Mouse (Mus musculus): ENCODE measurements around the gene Olfr1535. TPM values are rescaled to one million over a fixed set of nuclear protein-coding genes. Genes with fewer than 3 reads are reported as not detected.
A peak's percentile ranks its signal among the peaks of the same experiment; 100 is the strongest.

Olfr1535 gene
- total RNA-seq (2014; rRNA removed) (not detected in 2 replicates), polyA plus RNA-seq (2015; fragmentation: Nextera tagmentation; extraction: Ambion mirVana) (0.06 and 0.07 TPM in 2 replicates)

- H3K9me3 ChIP-seq (ENCODE audit: low read length) = no peaks in the 10 kb centered on the region
- H3K4me3 ChIP-seq (ENCODE audit: low read depth, low read length) = no peak within 1 kb of the TSS
- no peaks in the 10 kb centered on the region for H3K4me1 ChIP-seq (ENCODE audit: insufficient read depth)
- no peaks in the 10 kb centered on the region for H3K36me3 ChIP-seq (ENCODE audit: insufficient read depth)
- H3K27ac ChIP-seq (ENCODE audit: low read depth, low read length) = no peak within 1 kb of the TSS
- 50% methylated on average over 1 of the region's 1 CpGs for WGBS
- no peak within 1 kb of the TSS for H3K4me2 ChIP-seq (ENCODE audit: low read depth)
- H3K27me3 ChIP-seq (ENCODE audit: insufficient read depth, low read length) = no peaks in the 10 kb centered on the region
- no peak within 1 kb of the TSS for H3K9ac ChIP-seq
- DNase-seq (no peak), ATAC-seq (no peak)
- no peak for TF ChIP-seq CTCF (IDR thresholded peaks at IDR 0.05; ENCODE audit: low read depth)
Observed at GRCm38 (mm10) chr13:21559793-21560192, at the start of gene Olfr1535. Gene Olfr1535, minus strand, starts transcription at chr13:21559893.

DNA sequence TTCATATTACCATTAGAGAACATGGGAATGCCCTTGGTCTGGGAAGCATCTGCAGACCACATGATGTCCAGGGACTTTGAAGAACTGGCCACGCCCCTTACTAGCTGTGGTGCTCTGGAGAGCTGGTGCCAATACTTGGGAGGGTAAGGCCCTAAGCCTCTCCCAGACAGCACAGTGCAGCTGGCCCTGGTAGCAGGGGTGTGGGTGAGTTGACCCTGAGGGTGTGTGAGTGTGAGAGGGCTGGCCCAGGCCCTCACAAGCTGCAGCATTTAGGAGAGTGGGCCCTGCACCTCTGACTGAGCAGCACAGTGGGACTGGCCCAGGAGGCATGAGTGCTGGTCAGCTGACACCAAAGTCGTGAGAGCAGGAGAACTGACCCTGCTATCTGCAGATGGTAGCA is 31.9 kb upstream of the Olfr1535 start:
- no peak overlapping the region for H3K9ac ChIP-seq
- ATAC-seq (no peak), DNase-seq (no peak)
- H3K27me3 ChIP-seq (ENCODE audit: insufficient read depth, low read length) = no peaks in the 10 kb centered on the region
- H3K4me3 ChIP-seq (ENCODE audit: low read depth, low read length) = no peak overlapping the region
- H3K4me2 ChIP-seq (ENCODE audit: low read depth) = no peak overlapping the region
- H3K27ac ChIP-seq (ENCODE audit: low read depth, low read length) = no peak overlapping the region
- H3K4me1 ChIP-seq (ENCODE audit: insufficient read depth) = no peaks in the 10 kb centered on the region
- no peaks in the 10 kb centered on the region for H3K36me3 ChIP-seq (ENCODE audit: insufficient read depth)
- WGBS = 70% methylated on average over 2 of the region's 2 CpGs
- H3K9me3 ChIP-seq (ENCODE audit: low read length) = no peaks in the 10 kb centered on the region
- TF ChIP-seq CTCF (IDR thresholded peaks at IDR 0.05; ENCODE audit: low read depth) = no peak

- Histone ChIP-seq H3K36me3 (ENCODE audit: insufficient read depth) (no peaks in the 10 kb centered on the region), H3K27ac (ENCODE audit: low read depth, low read length) (no peak within 1 kb of the TSS), H3K4me3 (ENCODE audit: low read depth, low read length) (no peak within 1 kb of the TSS), H3K4me2 (ENCODE audit: low read depth) (no peak within 1 kb of the TSS), H3K9me3 (ENCODE audit: low read length) (no peaks in the 10 kb centered on the region), H3K9ac (no peak within 1 kb of the TSS), H3K27me3 (ENCODE audit: insufficient read depth, low read length) (no peaks in the 10 kb centered on the region), H3K4me1 (ENCODE audit: insufficient read depth) (no peaks in the 10 kb centered on the region)
- no peak for TF ChIP-seq CTCF (IDR thresholded peaks at IDR 0.05; ENCODE audit: low read depth)
- no peak for DNase-seq
- 86% methylated on average over 2 of the region's 2 CpGs for WGBS
- no peak for ATAC-seq
Observed at GRCm38 (mm10) chr13:21581659-21582058, 22.0 kb upstream of the Olfr1535 start, which contains the start of gene Olfr1364. Gene Olfr1364, minus strand, starts transcription at chr13:21581759.

GRCm38 (mm10) chr13:21550416-21551110 is 9.1 kb downstream of the Olfr1535 start:
- TF ChIP-seq CTCF (IDR thresholded peaks at IDR 0.05; ENCODE audit: low read depth) = no peak
- H3K4me1 ChIP-seq (ENCODE audit: insufficient read depth) = no peaks in the 10 kb centered on the region
- H3K27ac ChIP-seq (ENCODE audit: low read depth, low read length) = no peak overlapping the region
- ATAC-seq (no peak), DNase-seq (no peak)
- H3K9ac ChIP-seq = no peak overlapping the region
- no peaks in the 10 kb centered on the region for H3K27me3 ChIP-seq (ENCODE audit: insufficient read depth, low read length)
- H3K9me3 ChIP-seq (ENCODE audit: low read length) = no peaks in the 10 kb centered on the region
- H3K36me3 ChIP-seq (ENCODE audit: insufficient read depth) = no peaks in the 10 kb centered on the region
- WGBS = 41% methylated on average over 3 of the region's 3 CpGs
- H3K4me2 ChIP-seq (ENCODE audit: low read depth) = no peak overlapping the region
- no peak overlapping the region for H3K4me3 ChIP-seq (ENCODE audit: low read depth, low read length)

DNA sequence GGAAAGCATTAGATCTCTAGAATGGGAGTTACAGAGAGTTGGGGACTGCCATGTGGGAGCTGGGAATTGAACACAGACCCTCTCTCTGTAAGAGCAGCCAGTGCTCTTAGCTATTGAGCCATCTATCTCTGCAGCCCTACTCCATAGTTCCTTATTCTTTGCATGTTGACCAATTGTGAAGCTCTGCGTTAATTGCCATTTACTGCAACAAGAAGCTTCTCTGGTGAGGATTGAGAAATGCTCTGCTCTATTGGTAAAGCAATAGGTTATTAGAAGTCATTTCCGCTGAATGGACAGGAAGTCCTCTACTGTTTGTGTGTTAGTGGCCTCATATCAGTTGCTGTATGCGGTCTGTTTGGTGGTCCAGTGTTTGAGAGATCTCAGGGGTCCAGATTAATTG is 10.2 kb downstream of the Olfr1535 start:
- TF ChIP-seq CTCF (IDR thresholded peaks at IDR 0.05; ENCODE audit: low read depth) = no peak
- DNase-seq (no peak), ATAC-seq (no peak)
- Histone ChIP-seq H3K27me3 (ENCODE audit: insufficient read depth, low read length) (no peaks in the 10 kb centered on the region), H3K9ac (no peak overlapping the region), H3K27ac (ENCODE audit: low read depth, low read length) (no peak overlapping the region), H3K36me3 (ENCODE audit: insufficient read depth) (no peaks in the 10 kb centered on the region), H3K4me1 (ENCODE audit: insufficient read depth) (no peaks in the 10 kb centered on the region), H3K4me2 (ENCODE audit: low read depth) (no peak overlapping the region), H3K4me3 (ENCODE audit: low read depth, low read length) (no peak overlapping the region), H3K9me3 (ENCODE audit: low read length) (no peaks in the 10 kb centered on the region)
- 89% methylated on average over 3 of the region's 3 CpGs for whole genome bisulfite sequencing

DNA sequence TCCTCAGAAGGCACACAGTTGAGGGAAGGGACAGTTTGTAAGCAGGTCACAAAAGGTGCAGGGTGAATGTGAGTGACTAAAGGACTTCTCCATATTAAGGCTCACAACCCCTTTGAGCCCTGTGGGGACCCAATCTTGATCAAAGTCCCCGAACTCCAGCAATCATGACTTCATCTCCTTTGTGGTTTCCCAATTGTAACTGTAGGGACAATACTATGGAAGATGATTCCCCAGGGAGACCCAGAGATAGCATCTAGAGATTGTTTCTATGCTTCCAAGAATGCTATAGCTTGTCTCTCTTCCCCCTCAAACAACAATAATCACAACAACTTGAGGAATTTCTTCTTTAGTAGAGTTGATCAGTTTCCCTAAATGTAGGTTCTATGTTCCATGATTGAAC is 17.0 kb downstream of the Olfr1535 start, which contains the start of gene Olfr1366:
Olfr1366 (minus strand) TSS at position 101 of the 400 bp plus-strand sequence.
- 77% methylated on average over 1 of the region's 1 CpGs for WGBS
- no peak within 1 kb of the TSS for H3K4me2 ChIP-seq (ENCODE audit: low read depth)
- DNase-seq (no peak), ATAC-seq (no peak)
- H3K27me3 ChIP-seq (ENCODE audit: insufficient read depth, low read length) = no peaks in the 10 kb centered on the region; the same call in 1 of the 2 replicates
- no peak within 1 kb of the TSS for H3K9ac ChIP-seq
- no peaks in the 10 kb centered on the region for H3K4me1 ChIP-seq (ENCODE audit: insufficient read depth)
- H3K4me3 ChIP-seq (ENCODE audit: low read depth, low read length) = no peak within 1 kb of the TSS
- no peaks in the 10 kb centered on the region for H3K36me3 ChIP-seq (ENCODE audit: insufficient read depth)
- TF ChIP-seq CTCF (IDR thresholded peaks at IDR 0.05; ENCODE audit: low read depth) = no peak
- H3K9me3 ChIP-seq (ENCODE audit: low read length) = no peaks in the 10 kb centered on the region
- no peak within 1 kb of the TSS for H3K27ac ChIP-seq (ENCODE audit: low read depth, low read length)

GRCm38 (mm10) chr13:21530781-21531201 is 28.9 kb downstream of the Olfr1535 start, which contains the start of gene Zkscan8:
Gene Zkscan8, minus strand, starts transcription at chr13:21531120.
- Histone ChIP-seq H3K4me3 (ENCODE audit: low read depth, low read length) (peak within 1 kb of the TSS; percentile 88), H3K4me1 (ENCODE audit: insufficient read depth) (peaks cover 6% of the 10 kb centered on the region; the same call in 1 of the 2 replicates), H3K27ac (ENCODE audit: low read depth, low read length) (peak within 1 kb of the TSS; percentile 89), H3K9ac (peak within 1 kb of the TSS; percentile 96), H3K36me3 (ENCODE audit: insufficient read depth) (peaks cover 6% of the 10 kb centered on the region; the same call in 1 of the 2 replicates), H3K27me3 (ENCODE audit: insufficient read depth, low read length) (no peaks in the 10 kb centered on the region), H3K9me3 (ENCODE audit: low read length) (no peaks in the 10 kb centered on the region), H3K4me2 (ENCODE audit: low read depth) (peak within 1 kb of the TSS; percentile 74)
- peak; percentile 99 for ATAC-seq
- peak; percentile 91 for DNase-seq
- peak; percentile 17 for TF ChIP-seq CTCF (IDR thresholded peaks at IDR 0.05; ENCODE audit: low read depth)
- under 1% methylated on average over 39 of the region's 39 CpGs for WGBS

Data from forebrain, postnatal 0 days (tissue).